Mouse (Mus musculus) adrenal gland, adult 8-10 months (tissue): ENCODE measurements around the gene Glod4. TPM values are rescaled to one million over a fixed set of nuclear protein-coding genes. Genes with fewer than 3 reads are reported as not detected.
"Not testable (repeated sequence)": the region's sequence is repeated elsewhere in the genome, so short reads cannot be mapped to it uniquely, and the experiment has no call there.

ENCODE experiments used
- DNase-seq: peaks from one replicate; pipeline ENCODE4 v3.0.0; 2022
- total RNA-seq, 4 experiments: library from RNA; stranded (reverse); gene quantifications; 2 replicates each; pipeline ENCODE4 v1.2.4; 2022

Gene Glod4
- total RNA-seq, 4 experiments from 2014 or later = 89.4 to 107 (median 93.5) TPM

GRCm38 (mm10) chr11:76257386-76257785 is 13.9 kb upstream of the Glod4 start:
- DNase-seq = no peak

- no peak for DNase-seq
Observed at GRCm38 (mm10) chr11:76256129-76256528, 12.6 kb upstream of the Glod4 start.

DNA sequence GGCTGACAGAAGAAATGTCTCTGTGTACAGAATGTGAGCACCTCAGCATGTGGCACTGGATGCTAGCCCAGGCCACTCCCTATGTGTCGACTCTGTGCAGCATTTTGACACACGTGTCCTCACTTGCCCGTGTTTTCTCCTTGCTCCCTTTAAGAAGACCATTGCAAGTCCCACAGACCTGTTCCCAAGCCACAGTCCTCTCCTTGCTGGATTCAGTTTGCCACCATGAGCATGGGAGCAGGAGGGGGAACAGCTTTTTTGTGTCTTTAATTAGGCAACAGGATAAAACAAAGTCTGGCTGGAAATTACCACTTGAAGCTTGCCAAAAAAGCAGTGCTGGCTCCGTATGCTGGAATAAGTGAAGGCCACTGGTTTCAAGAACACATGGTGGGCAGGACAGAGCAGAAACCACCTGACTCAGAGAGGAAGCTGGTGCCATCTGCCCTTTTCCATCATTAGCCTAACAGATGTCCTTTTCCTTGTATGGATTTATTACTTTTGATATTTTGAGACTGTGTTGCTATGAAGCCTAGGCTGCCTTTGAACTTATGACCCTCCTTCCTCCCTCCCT is 12.0 kb upstream of the Glod4 start:
- DNase-seq = peak; percentile 61

DNA sequence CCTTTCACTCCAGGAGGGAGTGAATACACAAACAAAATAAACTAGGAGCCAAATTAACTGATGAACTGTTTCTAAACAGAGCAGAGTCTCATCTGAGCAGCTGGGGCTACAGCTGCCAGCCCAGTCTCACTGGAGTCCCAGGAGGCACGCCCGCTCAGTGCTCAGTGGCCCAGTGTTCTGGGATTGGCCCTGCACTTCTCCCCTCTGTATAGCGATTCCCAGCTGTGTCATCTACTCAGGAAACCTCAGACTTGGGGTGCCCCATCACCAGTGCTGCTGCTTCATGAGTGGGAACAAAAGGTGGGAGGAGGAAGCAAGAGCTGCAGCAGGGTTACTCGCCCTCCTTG is 10.4 kb upstream of the Glod4 start:
- no peak for DNase-seq

DNA sequence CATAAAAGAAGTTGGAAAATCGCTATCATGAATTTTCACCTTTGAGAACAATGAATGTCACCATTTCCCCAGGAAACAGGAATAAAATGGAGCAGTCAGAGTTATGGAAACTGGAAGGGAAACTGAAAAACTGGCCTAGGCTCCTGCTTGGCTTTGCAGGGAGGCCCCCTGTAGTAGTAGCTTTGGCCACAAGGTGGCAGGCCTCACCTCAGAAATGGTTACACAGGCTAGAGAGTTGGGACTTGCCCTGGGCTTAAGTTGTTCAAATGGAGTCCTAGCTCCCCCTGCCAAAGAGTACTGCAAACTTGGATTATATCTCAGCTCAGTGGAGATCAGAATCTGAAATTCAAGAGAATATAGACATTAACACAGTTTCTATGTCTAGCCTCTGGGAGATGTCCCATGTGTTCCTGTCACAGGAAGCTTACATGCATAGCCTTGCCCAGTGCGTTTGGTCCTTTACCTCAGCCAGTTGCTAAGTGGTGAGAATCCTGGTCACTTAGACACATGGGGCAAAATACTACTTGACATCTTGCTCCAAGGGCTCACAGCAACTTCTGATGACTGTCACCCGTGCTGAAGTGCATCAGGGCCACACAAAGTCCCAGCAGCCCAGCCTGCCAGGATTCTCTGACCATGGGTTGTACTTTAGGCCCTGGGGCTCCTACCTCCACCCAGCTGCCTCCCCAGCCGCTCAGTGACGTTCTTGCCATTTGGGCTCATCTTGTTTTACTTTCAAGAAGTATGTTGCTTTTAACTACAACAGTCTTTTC is 9.8 kb upstream of the Glod4 start:
- peak; percentile 74 for DNase-seq

DNA sequence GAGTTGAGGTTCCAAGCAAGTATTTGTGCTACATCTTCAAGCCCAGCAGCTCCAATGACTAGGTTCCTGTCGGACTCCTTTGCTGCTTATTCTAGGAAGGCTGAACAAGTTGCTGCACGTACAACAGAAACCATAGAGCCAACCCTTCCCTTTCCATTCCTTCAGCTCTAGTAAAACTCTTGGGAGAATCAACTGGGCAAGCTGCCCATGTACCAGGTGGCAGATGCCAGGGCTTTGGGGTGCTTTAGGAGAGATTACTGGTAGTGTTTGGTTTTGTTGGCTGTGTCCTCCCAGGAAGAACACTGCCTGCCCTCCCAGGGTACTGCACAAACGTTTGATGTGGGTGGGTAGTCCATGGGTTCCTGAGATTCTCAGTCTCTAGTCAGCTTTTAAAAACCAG is 8.5 kb upstream of the Glod4 start:
- no peak for DNase-seq

- DNase-seq = no peak
Observed at GRCm38 (mm10) chr11:76247239-76247638, 3.7 kb upstream of the Glod4 start.

DNA sequence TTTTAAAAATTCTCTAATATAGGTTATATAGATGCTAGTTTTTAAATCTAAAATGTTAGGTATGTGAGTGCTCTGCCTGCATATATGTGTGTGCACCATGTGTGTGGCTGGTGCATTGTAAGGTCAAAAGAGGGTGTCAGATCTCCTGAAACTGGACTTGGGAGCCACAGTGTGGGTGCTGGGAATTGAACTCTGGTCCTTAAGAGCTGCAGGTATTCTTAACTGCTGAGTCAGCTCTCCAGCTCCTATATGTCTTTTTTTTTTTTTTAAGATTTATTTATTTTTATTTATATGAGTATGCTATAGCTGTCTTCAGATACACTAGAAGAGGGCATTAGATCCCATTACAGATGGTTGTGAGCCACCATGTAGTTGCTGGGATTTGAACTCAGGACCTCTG is 2.9 kb upstream of the Glod4 start:
- no peak for DNase-seq

GRCm38 (mm10) chr11:76243811-76244546 is 454 bp upstream of the Glod4 start:
- DNase-seq = no peak

GRCm38 (mm10) chr11:76239750-76240149 is 3.8 kb downstream of the Glod4 start:
- no peak for DNase-seq

DNA sequence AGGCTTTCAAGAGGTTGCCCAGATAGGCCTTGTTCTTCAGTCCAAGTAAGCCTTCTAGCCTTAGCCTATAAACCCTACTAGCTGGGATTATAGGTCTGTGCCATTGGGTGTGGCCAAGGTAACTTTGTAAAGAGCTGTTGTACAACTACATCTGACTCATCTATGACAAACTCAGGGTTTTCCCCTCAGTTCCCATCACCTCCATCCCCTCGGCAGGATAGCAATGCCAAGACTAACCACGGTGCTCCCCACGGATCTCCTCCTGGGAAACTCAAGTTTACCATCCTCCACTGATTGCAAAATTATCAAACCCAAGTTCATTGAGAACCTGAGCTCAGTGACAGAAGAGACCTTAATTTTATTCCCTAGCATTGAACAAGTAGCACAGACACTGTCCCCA is 7.4 kb downstream of the Glod4 start:
- DNase-seq = no peak

DNA sequence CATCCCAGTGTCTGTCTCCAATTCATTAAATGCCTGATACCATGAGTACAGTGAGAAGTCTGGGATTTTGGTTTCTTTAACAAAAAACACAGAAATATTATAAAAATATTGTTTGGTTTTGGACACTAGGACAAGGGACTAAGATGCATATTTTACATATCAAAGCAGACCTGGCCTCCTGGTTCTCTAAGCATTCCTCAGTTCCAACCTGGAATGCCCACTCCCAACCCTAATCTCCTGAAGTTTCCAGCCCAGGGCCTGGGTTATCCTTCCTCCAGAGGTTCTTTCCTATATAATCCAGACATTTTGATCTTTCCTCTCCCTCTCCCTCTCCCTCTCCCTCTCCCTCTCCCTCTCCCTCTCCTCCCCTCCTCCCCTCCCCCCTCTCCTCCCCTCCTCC is 18.5 kb downstream of the Glod4 start:
- no peak for DNase-seq

GRCm38 (mm10) chr11:76224631-76225030 is 18.9 kb downstream of the Glod4 start:
- no peak for DNase-seq

- DNase-seq = peak; percentile 94
Observed at GRCm38 (mm10) chr11:76217390-76217800, 26.1 kb downstream of the Glod4 start, which contains the start of the genes Dbil5 and Gemin4. Gene Dbil5 (plus strand): TSS chr11:76217608. Gene Gemin4 (minus strand): TSS chr11:76217664.

DNA sequence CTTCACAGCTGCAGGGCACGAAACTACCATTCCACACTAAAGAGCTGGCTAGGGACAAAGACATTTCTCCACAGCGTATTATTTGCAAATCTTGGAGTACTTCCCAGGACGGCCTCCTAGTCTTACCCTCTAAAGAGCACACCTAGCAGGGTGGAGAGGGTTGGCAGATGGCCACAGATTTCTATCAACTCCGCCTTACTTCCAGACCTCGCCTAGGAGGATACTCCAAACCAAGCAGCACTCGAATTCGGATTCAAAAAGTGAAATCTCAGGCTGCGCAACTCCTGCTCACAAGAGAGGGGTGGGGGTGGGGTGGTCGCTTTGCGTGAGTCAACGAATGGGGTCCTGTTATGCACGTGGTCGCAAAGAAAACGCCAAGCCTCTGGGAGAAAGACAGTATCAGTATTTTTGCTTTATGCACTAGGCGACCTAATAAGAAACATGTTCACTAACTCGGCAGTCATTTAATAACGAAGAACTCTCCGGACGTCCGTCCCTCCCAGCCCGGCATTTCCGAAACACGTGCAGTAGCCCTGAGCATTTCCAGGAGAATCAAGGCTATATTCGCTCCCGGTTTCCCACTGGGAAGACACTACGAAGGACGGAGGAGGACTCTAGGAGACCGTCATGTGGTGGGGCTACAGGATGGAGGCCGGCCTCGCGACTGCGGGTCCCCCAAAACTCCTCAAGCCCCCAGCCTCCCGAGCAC is 26.7 kb downstream of the Glod4 start:
- peak; percentile 21 for DNase-seq

DNA sequence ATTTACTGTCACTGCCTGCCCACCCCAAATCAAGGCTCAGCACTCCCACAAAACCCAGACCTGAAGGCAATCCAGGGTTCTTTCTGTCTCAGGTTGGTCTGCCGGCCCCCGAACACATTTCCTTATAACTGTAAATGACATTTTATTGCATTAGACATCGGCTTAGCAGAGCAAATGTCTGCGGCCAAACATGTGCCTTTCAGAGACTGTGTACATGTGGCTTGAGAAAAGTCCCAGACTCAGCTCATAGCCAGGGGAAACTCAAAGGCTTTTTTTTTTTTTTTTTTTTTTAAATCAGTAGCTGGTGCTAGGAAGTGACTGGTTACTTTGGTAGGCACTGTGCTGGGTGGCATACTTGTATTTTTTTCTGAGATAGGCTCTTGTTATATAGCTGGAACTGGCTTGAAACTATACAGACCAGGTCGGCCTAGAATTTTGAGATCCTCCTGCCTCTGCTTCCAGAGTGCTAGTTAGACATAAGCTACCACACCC is 27.4 kb downstream of the Glod4 start:
- DNase-seq = no peak

DNA sequence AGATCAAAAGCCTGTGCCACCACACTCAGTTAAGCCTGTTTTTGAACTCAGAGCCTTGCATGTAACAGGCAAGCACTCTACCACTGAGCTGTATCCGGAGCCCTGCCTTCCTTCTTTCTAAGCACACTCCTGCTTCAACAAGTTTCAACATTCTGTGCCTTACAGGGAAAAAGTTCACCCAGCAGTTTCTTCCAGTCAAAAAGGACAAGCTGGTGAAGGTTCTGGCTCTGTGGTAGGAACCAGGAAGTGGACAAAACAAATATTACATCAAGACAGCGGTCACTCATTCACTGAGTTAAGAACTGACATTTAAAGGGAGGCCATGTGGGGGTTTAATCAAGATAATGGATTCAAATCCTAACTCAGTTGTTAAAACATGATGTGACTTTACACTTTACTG is 28.5 kb downstream of the Glod4 start:
- DNase-seq = no peak

- DNase-seq = no peak
Observed at GRCm38 (mm10) chr11:76213841-76214240, 29.7 kb downstream of the Glod4 start.

- DNase-seq = not testable (repeated sequence)
Observed at GRCm38 (mm10) chr11:76211595-76211994, 31.9 kb downstream of the Glod4 start.

DNA sequence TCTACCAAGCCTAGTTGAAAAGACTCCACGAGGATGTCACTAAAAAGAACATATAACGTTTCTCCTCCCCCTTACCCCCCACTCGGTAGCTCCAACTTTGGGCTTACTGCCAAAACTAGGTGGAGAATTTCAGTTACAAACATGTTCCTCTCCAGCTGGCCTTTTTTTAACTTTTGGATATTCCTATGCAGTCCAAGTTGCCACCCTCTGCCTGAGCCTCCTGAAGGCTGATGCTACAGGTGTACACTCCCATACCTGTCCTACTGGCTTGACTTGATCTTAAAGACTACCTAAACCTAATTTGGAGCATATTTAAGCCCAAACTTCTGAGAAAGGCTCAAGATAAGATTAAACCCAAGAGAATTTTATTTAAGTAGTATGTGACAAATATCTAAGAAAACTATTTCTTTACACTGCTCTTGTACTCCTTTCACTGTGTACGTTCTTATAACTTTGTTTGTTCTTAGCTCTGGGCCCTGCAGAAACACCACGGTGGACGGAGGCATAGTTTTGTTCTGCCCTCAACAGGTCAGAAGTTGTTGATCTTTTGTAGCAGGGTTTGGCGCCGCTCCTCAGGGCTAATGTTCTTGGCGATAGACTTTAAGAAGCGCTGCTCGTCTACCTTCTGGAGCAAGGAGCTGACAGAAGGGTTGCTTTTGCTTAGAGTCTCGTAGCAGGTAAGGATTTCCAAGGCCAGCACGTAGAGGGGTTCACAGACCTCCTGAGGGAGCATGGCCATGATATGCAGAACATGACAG is 33.1 kb downstream of the Glod4 start:
- DNase-seq = no peak

GRCm38 (mm10) chr11:76206793-76207192 is 36.7 kb downstream of the Glod4 start:
- no peak for DNase-seq
